Mouse (Mus musculus): ENCODE data around the gene P4ha3. TPM values are rescaled to one million over a fixed set of nuclear protein-coding genes. Genes with fewer than 3 reads are reported as not detected.

The P4ha3 gene
- polyA plus RNA-seq, 1 experiment from 2014 or later, result 16.2 TPM

DNA sequence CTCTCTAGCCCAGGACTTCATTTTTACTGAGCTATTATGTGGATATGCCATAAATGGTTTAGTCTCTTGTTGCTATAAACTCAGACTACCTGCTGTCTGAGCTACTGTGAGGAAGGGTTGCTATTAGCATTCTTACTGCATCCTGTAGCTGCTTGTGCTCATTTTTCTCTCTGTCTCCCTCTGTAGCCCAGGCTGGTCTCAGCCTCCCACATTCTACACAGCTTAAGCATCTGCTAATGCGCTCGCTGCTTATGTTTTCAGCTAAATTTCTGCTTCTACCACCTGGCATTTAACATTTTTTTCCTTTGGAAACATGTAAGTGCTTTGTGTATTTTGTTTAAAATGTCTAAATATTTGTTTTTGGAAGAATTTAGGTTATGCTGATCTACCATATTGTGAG is 10.4 kb downstream of the P4ha3 start:
- 90% methylated on average over 2 of the region's 2 CpGs for WGBS
- peak; percentile 63; the same call in 1 of the 2 replicates for ATAC-seq (ENCODE audit: low read depth)
- H3K9me3 ChIP-seq (ENCODE audit: control insufficient read depth, low read length), result no peaks in the 10 kb centered on the region
- H3K9ac ChIP-seq (replicated peaks; ENCODE audit: low read depth, low read length), result no peak overlapping the region
- H3K27ac ChIP-seq (ENCODE audit: low read depth, low read length), result no peak overlapping the region
- H3K36me3 ChIP-seq (ENCODE audit: control insufficient read depth, insufficient read depth, low read length), result no peaks in the 10 kb centered on the region
- no peaks in the 10 kb centered on the region for H3K27me3 ChIP-seq (ENCODE audit: control insufficient read depth, insufficient read depth, low read length)
- no peaks in the 10 kb centered on the region for H3K4me1 ChIP-seq (ENCODE audit: control insufficient read depth, insufficient read depth, low read length)
- H3K4me2 ChIP-seq (ENCODE audit: low read depth, low read length), result no peak overlapping the region
- no peak overlapping the region for H3K4me3 ChIP-seq (ENCODE audit: low read depth, low read length)

DNA sequence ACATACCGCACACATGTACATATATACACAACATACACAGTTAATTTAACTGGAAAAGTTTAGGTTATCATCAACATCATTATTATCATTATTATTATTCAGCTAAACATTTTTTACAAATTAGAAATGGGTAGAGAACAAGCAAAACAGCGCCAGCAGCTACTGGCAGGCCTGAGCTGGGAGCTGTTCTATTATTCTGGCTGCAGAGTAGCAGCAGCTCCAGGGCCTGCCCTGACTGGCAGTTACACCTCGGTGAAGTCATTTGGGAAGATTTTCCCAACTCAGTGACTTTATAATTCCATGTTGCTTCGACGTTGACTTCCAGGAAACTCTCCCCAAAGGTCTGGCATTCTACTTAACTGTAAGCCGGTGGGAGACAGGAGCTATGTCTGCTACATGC is 11.4 kb downstream of the P4ha3 start:
- Histone ChIP-seq H3K9me3 (ENCODE audit: control insufficient read depth, low read length) (no peaks in the 10 kb centered on the region), H3K9ac (replicated peaks; ENCODE audit: low read depth, low read length) (no peak overlapping the region), H3K4me2 (ENCODE audit: low read depth, low read length) (no peak overlapping the region), H3K27me3 (ENCODE audit: control insufficient read depth, insufficient read depth, low read length) (no peaks in the 10 kb centered on the region), H3K4me3 (ENCODE audit: low read depth, low read length) (no peak overlapping the region), H3K36me3 (ENCODE audit: control insufficient read depth, insufficient read depth, low read length) (no peaks in the 10 kb centered on the region), H3K27ac (ENCODE audit: low read depth, low read length) (no peak overlapping the region), H3K4me1 (ENCODE audit: control insufficient read depth, insufficient read depth, low read length) (no peaks in the 10 kb centered on the region)
- ATAC-seq (ENCODE audit: low read depth), result no peak
- 82% methylated on average over 6 of the region's 6 CpGs for WGBS

DNA sequence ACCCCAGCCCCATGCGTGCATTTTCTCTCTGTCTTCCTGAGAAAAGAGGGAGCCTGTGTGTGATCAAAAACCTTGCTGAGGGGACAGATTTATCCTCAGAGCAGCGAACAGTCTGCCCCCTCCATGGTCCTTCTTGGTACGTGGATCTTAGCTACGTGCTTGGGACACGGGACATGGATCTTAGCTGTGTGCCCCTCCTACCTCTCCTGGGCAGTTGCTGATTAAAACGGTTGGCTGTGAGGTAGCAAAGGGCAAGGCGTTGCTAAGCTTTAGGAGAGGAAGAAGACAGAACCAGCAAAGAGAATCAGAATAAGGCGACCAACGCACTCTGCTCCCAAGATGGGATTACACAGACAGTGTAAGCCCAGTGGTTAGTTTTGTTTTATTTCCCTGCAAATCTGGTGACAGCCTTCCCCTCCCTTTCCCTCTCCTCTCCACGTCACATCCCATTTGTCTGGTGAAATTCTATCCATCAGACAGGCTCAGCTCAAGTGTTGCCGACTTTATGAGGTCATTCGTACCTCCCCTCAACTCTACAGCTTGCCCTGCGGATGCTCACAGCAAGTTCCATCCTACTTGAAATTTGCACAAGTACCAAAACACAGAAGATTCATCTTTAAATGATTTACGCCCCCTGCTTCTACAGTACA is 13.7 kb downstream of the P4ha3 start:
- H3K9ac ChIP-seq (replicated peaks; ENCODE audit: low read depth, low read length), result no peak overlapping the region
- no peaks in the 10 kb centered on the region for H3K4me1 ChIP-seq (ENCODE audit: control insufficient read depth, insufficient read depth, low read length)
- ATAC-seq (ENCODE audit: low read depth), result no peak
- H3K27ac ChIP-seq (ENCODE audit: low read depth, low read length), result no peak overlapping the region
- no peak overlapping the region for H3K4me2 ChIP-seq (ENCODE audit: low read depth, low read length)
- no peak overlapping the region for H3K4me3 ChIP-seq (ENCODE audit: low read depth, low read length)
- WGBS, result 69% methylated on average over 14 of the region's 14 CpGs
- no peaks in the 10 kb centered on the region for H3K36me3 ChIP-seq (ENCODE audit: control insufficient read depth, insufficient read depth, low read length)
- H3K9me3 ChIP-seq (ENCODE audit: control insufficient read depth, low read length), result no peaks in the 10 kb centered on the region
- no peaks in the 10 kb centered on the region for H3K27me3 ChIP-seq (ENCODE audit: control insufficient read depth, insufficient read depth, low read length)

DNA sequence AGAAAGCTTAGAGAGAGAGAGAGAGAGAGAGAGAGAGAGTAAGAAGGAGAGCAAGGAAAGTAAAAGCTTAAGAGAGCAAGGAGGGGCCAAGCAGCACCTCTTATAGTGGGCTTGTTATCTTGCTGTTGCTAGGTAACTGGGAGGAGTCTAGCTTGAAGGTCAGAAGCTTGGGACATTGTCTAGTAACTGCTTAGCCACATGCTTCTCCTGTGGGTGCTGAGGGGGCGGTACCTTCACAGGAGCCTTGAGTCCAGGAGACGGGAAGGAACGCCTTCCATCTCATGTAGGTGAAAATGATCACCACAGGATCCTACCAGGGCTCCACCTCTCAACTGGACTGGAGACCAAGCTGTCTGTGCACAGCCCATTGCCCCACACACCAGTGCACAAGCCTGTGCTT is 16.1 kb downstream of the P4ha3 start:
- H3K9ac ChIP-seq (replicated peaks; ENCODE audit: low read depth, low read length), result no peak overlapping the region
- H3K27ac ChIP-seq (ENCODE audit: low read depth, low read length), result no peak overlapping the region
- no peaks in the 10 kb centered on the region for H3K27me3 ChIP-seq (ENCODE audit: control insufficient read depth, insufficient read depth, low read length)
- H3K4me3 ChIP-seq (ENCODE audit: low read depth, low read length), result no peak overlapping the region
- H3K9me3 ChIP-seq (ENCODE audit: control insufficient read depth, low read length), result no peaks in the 10 kb centered on the region
- ATAC-seq (ENCODE audit: low read depth), result no peak
- H3K4me2 ChIP-seq (ENCODE audit: low read depth, low read length), result no peak overlapping the region
- no peaks in the 10 kb centered on the region for H3K36me3 ChIP-seq (ENCODE audit: control insufficient read depth, insufficient read depth, low read length)
- WGBS, result 80% methylated on average over 3 of the region's 3 CpGs
- H3K4me1 ChIP-seq (ENCODE audit: control insufficient read depth, insufficient read depth, low read length), result no peaks in the 10 kb centered on the region

DNA sequence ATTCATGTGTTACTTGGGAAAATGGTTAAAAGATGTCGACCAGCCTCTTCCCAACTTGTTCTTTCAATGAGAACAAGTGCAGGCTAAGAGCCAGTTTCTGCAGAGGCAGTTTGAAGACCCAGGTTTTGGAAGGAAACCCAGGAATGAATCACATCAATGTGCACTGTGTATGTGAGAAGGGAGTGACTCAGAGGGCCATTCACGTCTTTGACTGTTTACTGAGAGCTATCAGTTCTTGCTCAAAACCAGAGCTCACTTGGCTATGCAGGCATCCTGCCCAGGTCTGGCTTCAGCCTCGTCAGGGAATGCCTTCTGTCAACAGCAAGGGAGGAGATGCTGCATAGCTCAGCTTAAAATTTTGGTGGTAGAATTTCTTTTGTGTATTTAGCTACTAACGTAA is 17.0 kb downstream of the P4ha3 start:
- Histone ChIP-seq H3K4me3 (ENCODE audit: low read depth, low read length) (no peak overlapping the region), H3K4me1 (ENCODE audit: control insufficient read depth, insufficient read depth, low read length) (no peaks in the 10 kb centered on the region), H3K36me3 (ENCODE audit: control insufficient read depth, insufficient read depth, low read length) (no peaks in the 10 kb centered on the region), H3K9me3 (ENCODE audit: control insufficient read depth, low read length) (no peaks in the 10 kb centered on the region), H3K4me2 (ENCODE audit: low read depth, low read length) (no peak overlapping the region), H3K27me3 (ENCODE audit: control insufficient read depth, insufficient read depth, low read length) (no peaks in the 10 kb centered on the region), H3K27ac (ENCODE audit: low read depth, low read length) (no peak overlapping the region), H3K9ac (replicated peaks; ENCODE audit: low read depth, low read length) (no peak overlapping the region)
- ATAC-seq (ENCODE audit: low read depth), result no peak
- 65% methylated on average over 4 of the region's 4 CpGs for WGBS

DNA sequence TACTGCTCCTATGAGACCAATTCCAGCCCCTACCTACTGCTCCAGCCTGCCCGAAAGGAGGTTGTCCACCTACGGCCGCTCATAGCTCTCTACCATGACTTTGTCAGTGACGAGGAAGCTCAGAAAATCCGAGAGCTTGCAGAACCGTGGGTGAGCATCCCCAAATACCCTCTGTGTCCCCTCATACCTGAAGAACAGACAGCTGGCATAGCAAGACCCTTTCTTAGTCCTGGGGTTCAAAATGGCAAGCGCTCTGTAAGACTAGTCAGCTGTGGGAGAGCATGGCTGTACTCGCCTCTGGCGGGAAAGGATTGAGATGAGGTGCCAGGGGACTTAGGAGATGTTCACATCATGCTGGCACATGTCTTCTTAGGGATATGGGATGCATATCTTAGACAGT is 20.6 kb downstream of the P4ha3 start:
- no peak for ATAC-seq (ENCODE audit: low read depth)
- 94% methylated on average over 9 of the region's 9 CpGs for WGBS
- no peak overlapping the region for H3K4me3 ChIP-seq (ENCODE audit: low read depth, low read length)
- H3K4me2 ChIP-seq (ENCODE audit: low read depth, low read length), result no peak overlapping the region
- no peak overlapping the region for H3K27ac ChIP-seq (ENCODE audit: low read depth, low read length)
- no peak overlapping the region for H3K9ac ChIP-seq (replicated peaks; ENCODE audit: low read depth, low read length)
- peaks cover 20% of the 10 kb centered on the region for H3K4me1 ChIP-seq (ENCODE audit: control insufficient read depth, insufficient read depth, low read length)
- no peaks in the 10 kb centered on the region for H3K36me3 ChIP-seq (ENCODE audit: control insufficient read depth, insufficient read depth, low read length)
- H3K9me3 ChIP-seq (ENCODE audit: control insufficient read depth, low read length), result no peaks in the 10 kb centered on the region
- no peaks in the 10 kb centered on the region for H3K27me3 ChIP-seq (ENCODE audit: control insufficient read depth, insufficient read depth, low read length)

DNA sequence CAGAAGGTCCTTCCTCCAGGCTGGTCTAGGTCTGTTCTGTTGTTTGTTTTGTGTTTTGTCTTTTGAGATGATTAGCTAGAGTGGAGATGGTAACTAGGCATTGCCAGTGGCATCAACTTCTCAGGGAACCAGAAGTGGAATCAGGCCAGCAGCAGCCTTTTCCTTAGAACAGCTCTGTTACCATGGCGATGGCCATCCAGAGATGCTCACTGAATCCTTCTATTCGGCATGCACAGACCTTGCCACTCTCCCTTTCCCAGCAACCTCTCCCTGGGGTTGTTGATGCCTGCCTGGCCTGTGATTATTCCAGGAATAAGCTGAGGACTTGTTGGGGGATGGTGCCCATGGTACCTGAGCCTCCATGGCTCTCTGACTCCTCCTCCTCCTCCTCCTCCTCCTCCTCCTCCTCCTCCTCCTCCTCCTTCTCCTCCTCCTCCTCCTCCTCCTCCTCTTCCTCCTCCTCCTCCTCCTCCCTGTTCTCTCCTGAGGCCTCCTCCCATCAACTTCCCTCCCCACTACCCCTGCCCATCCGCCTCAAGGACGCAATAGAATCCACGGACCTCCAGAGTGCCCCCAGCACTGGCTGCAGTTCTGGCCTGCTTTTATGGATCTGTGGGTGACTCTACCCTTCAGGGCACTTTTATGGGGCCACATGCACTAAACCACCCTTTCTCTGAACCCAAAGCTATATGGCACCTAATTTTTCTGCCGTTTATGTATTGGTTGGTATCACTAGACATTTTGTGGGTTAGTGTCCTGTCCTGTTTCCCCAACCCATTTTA is 22.7 kb downstream of the P4ha3 start:
- no peaks in the 10 kb centered on the region for H3K9me3 ChIP-seq (ENCODE audit: control insufficient read depth, low read length)
- H3K36me3 ChIP-seq (ENCODE audit: control insufficient read depth, insufficient read depth, low read length), result no peaks in the 10 kb centered on the region
- peaks cover 20% of the 10 kb centered on the region for H3K4me1 ChIP-seq (ENCODE audit: control insufficient read depth, insufficient read depth, low read length)
- peak; percentile 91 for ATAC-seq (ENCODE audit: low read depth)
- H3K4me3 ChIP-seq (ENCODE audit: low read depth, low read length), result no peak overlapping the region
- no peak overlapping the region for H3K4me2 ChIP-seq (ENCODE audit: low read depth, low read length)
- WGBS, result 68% methylated on average over 5 of the region's 6 CpGs
- no peaks in the 10 kb centered on the region for H3K27me3 ChIP-seq (ENCODE audit: control insufficient read depth, insufficient read depth, low read length)
- no peak overlapping the region for H3K9ac ChIP-seq (replicated peaks; ENCODE audit: low read depth, low read length)
- peak overlapping the region; percentile 67 for H3K27ac ChIP-seq (ENCODE audit: low read depth, low read length)

DNA sequence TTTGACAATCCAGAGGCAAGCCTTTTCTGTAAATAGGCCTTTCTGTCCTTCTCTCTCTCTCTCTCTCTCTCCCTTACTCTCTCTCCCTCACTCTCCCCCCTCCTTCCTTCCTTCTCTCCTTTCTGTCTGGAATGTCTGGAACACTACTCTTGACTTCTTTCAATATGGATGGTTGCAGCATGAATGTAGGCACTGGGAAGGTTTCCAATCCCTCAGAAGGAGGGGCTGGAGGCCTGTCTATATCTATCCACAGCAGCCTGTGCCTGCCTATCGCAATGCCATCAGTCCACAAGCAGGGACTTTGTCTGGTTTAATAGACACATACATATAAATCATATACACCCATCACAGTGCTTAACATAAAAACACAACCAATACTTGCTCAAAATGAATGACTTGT is 23.9 kb downstream of the P4ha3 start:
- H3K36me3 ChIP-seq (ENCODE audit: control insufficient read depth, insufficient read depth, low read length), result no peaks in the 10 kb centered on the region
- 0 out of 2 replicates have a peak, but pooled peaks have one; percentile 49 for ATAC-seq (ENCODE audit: low read depth)
- 17% methylated on average over 1 of the region's 1 CpGs for WGBS
- no peak overlapping the region for H3K4me2 ChIP-seq (ENCODE audit: low read depth, low read length)
- H3K27ac ChIP-seq (ENCODE audit: low read depth, low read length), result peak overlapping the region; percentile 58
- no peak overlapping the region for H3K4me3 ChIP-seq (ENCODE audit: low read depth, low read length)
- H3K27me3 ChIP-seq (ENCODE audit: control insufficient read depth, insufficient read depth, low read length), result no peaks in the 10 kb centered on the region
- peaks cover 20% of the 10 kb centered on the region for H3K4me1 ChIP-seq (ENCODE audit: control insufficient read depth, insufficient read depth, low read length)
- no peak overlapping the region for H3K9ac ChIP-seq (replicated peaks; ENCODE audit: low read depth, low read length)
- no peaks in the 10 kb centered on the region for H3K9me3 ChIP-seq (ENCODE audit: control insufficient read depth, low read length)

DNA sequence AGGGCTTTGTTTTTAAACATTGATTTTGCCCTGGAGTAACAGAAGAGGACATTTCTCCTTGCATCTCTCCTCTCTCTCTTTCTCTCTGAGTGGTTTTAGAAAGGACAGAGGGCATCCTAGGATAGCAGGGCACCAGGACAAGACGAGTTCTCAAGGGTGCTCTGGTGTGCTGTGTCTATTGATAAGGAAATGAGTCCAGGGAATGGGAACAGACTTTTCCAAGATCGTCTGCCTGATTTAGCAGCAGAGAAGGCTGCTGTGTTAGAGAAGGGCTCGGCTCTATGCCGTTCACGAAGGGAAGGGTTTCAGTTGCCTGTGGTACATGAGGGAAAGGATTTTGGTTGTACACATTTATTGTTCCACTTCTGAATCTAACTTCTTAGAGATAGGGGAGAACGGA is 24.4 kb downstream of the P4ha3 start:
- H3K4me2 ChIP-seq (ENCODE audit: low read depth, low read length), result no peak overlapping the region
- H3K9ac ChIP-seq (replicated peaks; ENCODE audit: low read depth, low read length), result no peak overlapping the region; the same call in 1 of the 2 replicates
- no peaks in the 10 kb centered on the region for H3K9me3 ChIP-seq (ENCODE audit: control insufficient read depth, low read length)
- H3K4me3 ChIP-seq (ENCODE audit: low read depth, low read length), result no peak overlapping the region
- H3K27me3 ChIP-seq (ENCODE audit: control insufficient read depth, insufficient read depth, low read length), result no peaks in the 10 kb centered on the region
- no peaks in the 10 kb centered on the region for H3K36me3 ChIP-seq (ENCODE audit: control insufficient read depth, insufficient read depth, low read length)
- 33% methylated on average over 6 of the region's 6 CpGs for WGBS
- peaks cover 20% of the 10 kb centered on the region for H3K4me1 ChIP-seq (ENCODE audit: control insufficient read depth, insufficient read depth, low read length)
- no peak for ATAC-seq (ENCODE audit: low read depth)
- H3K27ac ChIP-seq (ENCODE audit: low read depth, low read length), result peak overlapping the region; percentile 58

Data from neural tube, embryonic 14.5 days (tissue).